Mouse (Mus musculus) brain, embryonic 14.5 days (tissue): Measurements from ENCODE around the gene Cd300c2.

Experiments used
- CTCF ChIP-seq: fragments of 200-500 bp; IDR thresholded peaks from 2 replicates; pipeline ENCODE4 v1.5.1; 2012; ENCODE audit warnings: inconsistent platforms, mild to moderate bottlenecking, moderate library complexity, borderline replicate concordance; ENCODE audit not compliant: insufficient read depth, insufficient read length; ENCODE audit errors: extremely low read depth
- POLR2A ChIP-seq: fragments of 200-500 bp; IDR thresholded peaks from 2 replicates; pipeline ENCODE4 v1.6.1; 2012; ENCODE audit warnings: mild to moderate bottlenecking, inconsistent platforms, borderline replicate concordance; ENCODE audit not compliant: poor library complexity, insufficient read depth, insufficient read length, severe bottlenecking; ENCODE audit errors: extremely low read depth

GRCm38 (mm10) chr11:114981866-114982265 is 19.8 kb downstream of the Cd300c2 start:
- TF ChIP-seq POLR2A (no peak), CTCF (no peak)
